Mouse (Mus musculus): ENCODE measurements around the gene Ass1. TPM values are rescaled to one million over a fixed set of nuclear protein-coding genes. Genes with fewer than 3 reads are reported as not detected.

The Ass1 gene
- total RNA-seq, 2 experiments from 2014 or later: 2.0 to 2.7 TPM

- no peak for DNase-seq
Observed at GRCm38 (mm10) chr2:31489166-31489565, 19.2 kb downstream of the Ass1 start.

GRCm38 (mm10) chr2:31490556-31490955 is 20.5 kb downstream of the Ass1 start:
- DNase-seq: no peak

DNA sequence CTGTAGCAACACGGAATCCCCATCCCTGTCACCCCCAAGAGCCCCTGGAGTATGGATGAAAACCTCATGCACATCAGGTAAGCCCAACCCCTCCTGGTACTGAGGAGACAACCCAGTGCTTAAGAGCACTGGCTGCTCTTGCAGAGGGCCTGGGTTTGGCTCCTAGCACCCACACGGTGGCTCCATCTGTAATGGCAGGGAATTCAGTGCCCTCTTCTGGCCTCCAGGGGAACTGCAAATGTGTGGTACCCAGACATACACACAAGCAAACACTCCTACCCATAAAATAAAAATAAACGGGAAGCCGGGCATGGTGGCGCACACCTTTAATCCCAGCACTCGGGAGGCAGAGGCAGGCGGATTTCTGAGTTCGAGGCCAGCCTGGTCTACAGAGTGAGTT is 22.3 kb downstream of the Ass1 start:
- DNase-seq: no peak

DNA sequence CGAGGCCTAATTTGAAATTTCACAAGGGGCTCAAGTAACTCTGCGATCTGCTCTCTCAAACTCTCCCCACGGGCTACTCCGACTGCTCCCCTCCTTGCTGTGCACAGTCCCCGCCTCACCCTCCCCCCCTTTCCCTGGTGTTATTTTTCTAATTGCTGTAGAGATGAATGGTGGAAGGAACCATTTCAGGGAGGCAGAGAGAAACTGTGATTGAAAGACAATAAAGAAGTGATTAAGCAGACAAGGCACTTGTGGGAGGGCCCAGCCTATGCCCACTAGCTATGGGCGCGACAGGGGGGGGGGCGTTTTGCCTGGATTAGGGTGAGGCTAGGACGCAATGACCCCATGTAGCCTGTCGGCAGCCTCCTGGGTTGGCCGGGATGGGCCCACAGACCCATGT is 23.2 kb downstream of the Ass1 start:
- DNase-seq: no peak

- no peak for DNase-seq
Observed at GRCm38 (mm10) chr2:31494315-31494714, 24.3 kb downstream of the Ass1 start.

GRCm38 (mm10) chr2:31495046-31495476 is 25.1 kb downstream of the Ass1 start:
- DNase-seq: no peak

GRCm38 (mm10) chr2:31496141-31496540 is 26.1 kb downstream of the Ass1 start:
- no peak for DNase-seq

GRCm38 (mm10) chr2:31497113-31497512 is 27.1 kb downstream of the Ass1 start:
- no peak for DNase-seq

- no peak for DNase-seq
Observed at GRCm38 (mm10) chr2:31497635-31498034, 27.6 kb downstream of the Ass1 start.

- DNase-seq: no peak
Observed at GRCm38 (mm10) chr2:31499327-31500291, 29.6 kb downstream of the Ass1 start.

DNA sequence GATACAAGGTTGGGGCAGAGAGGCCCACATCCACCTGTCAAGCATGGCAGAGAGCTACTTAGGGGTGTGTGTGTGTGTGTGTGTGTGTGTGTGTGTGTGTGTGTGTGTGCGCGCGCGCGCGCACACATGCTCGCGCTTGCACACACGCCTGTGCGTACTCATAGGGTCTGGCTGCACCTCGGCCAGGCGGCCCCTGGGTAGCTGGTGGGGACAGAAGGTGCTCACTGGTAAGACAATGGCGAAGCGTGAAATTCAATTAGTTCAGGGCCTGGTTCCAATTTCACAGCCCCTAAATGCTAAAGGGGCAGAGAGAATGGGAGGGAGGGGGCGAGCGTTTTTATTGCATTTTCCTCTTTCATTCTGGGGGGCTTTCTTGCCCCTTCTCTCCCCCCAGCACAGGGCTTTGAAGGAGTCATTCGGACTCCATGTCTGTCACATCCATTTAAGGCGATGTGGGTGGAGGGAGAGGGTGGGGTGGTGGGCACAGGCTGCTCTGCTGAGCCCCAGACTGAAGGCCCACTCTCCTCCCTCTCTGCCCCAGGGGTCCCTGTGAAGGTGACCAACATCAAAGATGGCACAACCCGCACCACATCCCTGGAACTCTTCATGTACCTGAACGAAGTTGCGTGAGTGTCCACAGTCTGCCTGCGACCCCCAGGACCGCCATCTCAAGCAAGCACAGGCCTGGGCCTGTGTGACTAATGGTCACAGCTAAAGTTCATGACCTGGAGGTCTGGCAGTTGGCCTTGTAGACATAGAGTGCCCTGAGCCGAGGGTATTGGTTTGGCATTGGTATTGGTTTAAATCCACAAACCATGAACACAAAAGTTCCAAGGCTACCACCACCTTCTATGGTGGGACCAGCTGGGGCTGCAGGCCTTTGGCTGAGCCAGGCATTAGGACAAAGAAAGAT is 30.5 kb downstream of the Ass1 start:
- DNase-seq: no peak

- no peak for DNase-seq
Observed at GRCm38 (mm10) chr2:31501448-31502130, 31.6 kb downstream of the Ass1 start.

GRCm38 (mm10) chr2:31502616-31503522 is 32.9 kb downstream of the Ass1 start:
- DNase-seq: no peak

DNA sequence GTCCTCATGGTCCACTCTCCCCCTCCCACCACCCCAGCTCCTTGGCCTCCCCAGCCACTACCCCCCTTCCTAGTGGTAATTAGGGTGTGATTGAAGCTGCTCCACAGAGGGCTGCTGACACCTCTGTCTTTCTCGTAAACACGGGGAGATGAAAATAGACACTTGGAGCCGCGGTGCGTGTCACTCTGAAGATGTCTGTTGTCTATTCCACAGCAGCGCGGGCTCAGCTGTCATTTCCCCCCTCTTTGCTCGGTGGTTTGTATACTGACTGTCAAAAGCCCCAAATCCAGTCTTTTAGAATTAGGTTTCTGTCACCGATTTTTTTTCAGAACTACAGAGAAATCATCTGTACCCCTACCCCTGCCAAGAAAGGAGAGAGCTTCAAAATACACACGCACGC is 35.5 kb downstream of the Ass1 start:
- DNase-seq: no peak

- DNase-seq: no peak
Observed at GRCm38 (mm10) chr2:31508851-31509250, 38.8 kb downstream of the Ass1 start.

- no peak for DNase-seq
Observed at GRCm38 (mm10) chr2:31511316-31511715, 41.3 kb downstream of the Ass1 start.

GRCm38 (mm10) chr2:31516557-31516956 is 46.5 kb downstream of the Ass1 start:
- DNase-seq: no peak

- no peak for DNase-seq
Observed at GRCm38 (mm10) chr2:31521800-31522335, 51.9 kb downstream of the Ass1 start.

GRCm38 (mm10) chr2:31524641-31525040 is 54.6 kb downstream of the Ass1 start:
- no peak for DNase-seq

DNA sequence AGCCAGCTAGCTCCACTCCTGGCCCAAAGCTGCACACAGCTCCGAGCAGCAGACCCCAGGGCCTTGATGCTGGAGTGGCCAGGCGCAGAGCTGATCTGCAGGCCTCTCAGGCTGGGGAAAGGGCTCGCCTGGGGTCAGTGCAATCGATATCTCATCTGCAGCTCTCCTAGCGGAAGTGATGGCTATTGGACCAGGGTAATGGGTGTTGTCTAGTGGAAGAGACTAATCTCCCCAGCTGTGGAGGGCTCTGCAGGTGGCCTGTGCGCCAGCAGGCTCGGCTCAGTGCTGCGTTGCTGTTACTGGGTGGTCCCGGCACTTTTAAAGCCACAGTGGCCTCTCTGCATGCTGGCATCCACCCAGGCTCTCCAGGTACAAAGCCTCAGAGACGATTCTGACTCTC is 55.8 kb downstream of the Ass1 start:
- no peak for DNase-seq

- no peak for DNase-seq
Observed at GRCm38 (mm10) chr2:31530201-31530600, 60.2 kb downstream of the Ass1 start.

Measured in gastrocnemius, postnatal 25 days (tissue).